Mouse (Mus musculus) midbrain, embryonic 15.5 days (tissue): ENCODE measurements around the gene Sec24b. TPM values are rescaled to one million over a fixed set of nuclear protein-coding genes. Genes with fewer than 3 reads are reported as not detected.

Source experiments
- ATAC-seq: fragments of 200-750 bp; cut with Nextera tagmentation; replicated peaks from 2 replicates; pipeline ENCODE4 v1.8.0; 2017; ENCODE audit warnings: moderate TSS enrichment
- H3K27ac ChIP-seq: fragments of 300-500 bp; sonication (generic); 2 replicates; pipeline ENCODE4 v1.5.1; 2015; ENCODE audit warnings: mild to moderate bottlenecking, inconsistent platforms
- H3K27me3 ChIP-seq: fragments of 300-500 bp; sonication (generic); replicated peaks from 2 replicates; pipeline ENCODE4 v1.6.1; 2015; ENCODE audit warnings: inconsistent platforms
- H3K36me3 ChIP-seq: fragments of 300-500 bp; sonication (generic); replicated peaks from 2 replicates; pipeline ENCODE4 v1.6.1; 2015; ENCODE audit warnings: inconsistent platforms
- H3K4me1 ChIP-seq: fragments of 300-500 bp; sonication (generic); 2 replicates; pipeline ENCODE4 v1.6.1; 2015; ENCODE audit warnings: inconsistent platforms
- H3K4me2 ChIP-seq: fragments of 300-500 bp; sonication (generic); 2 replicates; pipeline ENCODE4 v1.6.1; 2015; ENCODE audit warnings: inconsistent platforms, mild to moderate bottlenecking, moderate library complexity
- H3K4me3 ChIP-seq: fragments of 300-500 bp; sonication (generic); 2 replicates; pipeline ENCODE4 v1.5.1; 2015; ENCODE audit warnings: mild to moderate bottlenecking, inconsistent platforms
- H3K9ac ChIP-seq: fragments of 300-500 bp; sonication (generic); 2 replicates; pipeline ENCODE4 v1.6.1; 2015; ENCODE audit warnings: mild to moderate bottlenecking, inconsistent platforms
- H3K9me3 ChIP-seq: fragments of 300-500 bp; sonication (generic); 2 replicates; pipeline ENCODE4 v1.6.1; 2016; ENCODE audit warnings: inconsistent platforms
- WGBS: fragments of 180-500 bp; shearing (Covaris S2); methylation state at CpG from one replicate; pipeline ENCODE4 v1.1.7; 2015; ENCODE audit warnings: mixed read lengths; 5-methylcytosine and 5-hydroxymethylcytosine counted together
- polyA plus RNA-seq: library from polyadenylated mRNA; unstranded; fragments of >200 nt; fragmentation: Nextera tagmentation; extraction: Ambion mirVana; gene quantifications from 2 replicates; pipeline ENCODE4 v1.2.1, GENCODE M21; 2015

Gene Sec24b
- polyA plus RNA-seq = 34.7 and 34.9 TPM in 2 replicates

- H3K9ac ChIP-seq = peak within 1 kb of the TSS; percentile 91
- no peaks in the 10 kb centered on the region for H3K36me3 ChIP-seq
- H3K4me2 ChIP-seq = peak within 1 kb of the TSS; percentile 88
- 9% methylated on average over 12 of the region's 12 CpGs for WGBS
- peak; percentile 20; the same call in 1 of the 2 replicates for ATAC-seq
- peaks cover 39% of the 10 kb centered on the region for H3K4me1 ChIP-seq
- no peaks in the 10 kb centered on the region for H3K9me3 ChIP-seq
- H3K27ac ChIP-seq = peak within 1 kb of the TSS; percentile 96
- peak within 1 kb of the TSS; percentile 96 for H3K4me3 ChIP-seq
- H3K27me3 ChIP-seq = no peaks in the 10 kb centered on the region
Measured at GRCm38 (mm10) chr3:130061281-130061680, at the start of gene Sec24b. TSS of gene Sec24b (minus strand) at chr3:130061553.

- no peaks in the 10 kb centered on the region for H3K36me3 ChIP-seq
- H3K9me3 ChIP-seq = no peaks in the 10 kb centered on the region
- ATAC-seq = no peak
- H3K4me3 ChIP-seq = no peak overlapping the region
- H3K4me1 ChIP-seq = no peaks in the 10 kb centered on the region
- no peak overlapping the region for H3K9ac ChIP-seq
- no peak overlapping the region for H3K4me2 ChIP-seq
- no peak overlapping the region for H3K27ac ChIP-seq
- no peaks in the 10 kb centered on the region for H3K27me3 ChIP-seq
- WGBS = 92% methylated on average over 9 of the region's 9 CpGs
Measured at GRCm38 (mm10) chr3:130104471-130104870, 43.1 kb upstream of the Sec24b start.

GRCm38 (mm10) chr3:130103486-130103885, 42.1 kb upstream of the Sec24b start:
- Histone ChIP-seq H3K4me3 (no peak overlapping the region), H3K9ac (no peak overlapping the region), H3K4me2 (no peak overlapping the region), H3K4me1 (no peaks in the 10 kb centered on the region), H3K27ac (no peak overlapping the region), H3K36me3 (no peaks in the 10 kb centered on the region), H3K9me3 (no peaks in the 10 kb centered on the region), H3K27me3 (no peaks in the 10 kb centered on the region)
- WGBS = 75% methylated on average over 8 of the region's 8 CpGs
- no peak for ATAC-seq

GRCm38 (mm10) chr3:130095160-130095781, 33.9 kb upstream of the Sec24b start:
- Histone ChIP-seq H3K4me1 (no peaks in the 10 kb centered on the region), H3K4me3 (no peak overlapping the region), H3K4me2 (no peak overlapping the region), H3K36me3 (no peaks in the 10 kb centered on the region), H3K27me3 (no peaks in the 10 kb centered on the region), H3K27ac (no peak overlapping the region), H3K9ac (no peak overlapping the region), H3K9me3 (no peaks in the 10 kb centered on the region)
- peak; percentile 73 for ATAC-seq
- 36% methylated on average over 5 of the region's 5 CpGs for WGBS

- Histone ChIP-seq H3K9me3 (no peaks in the 10 kb centered on the region), H3K4me2 (no peak overlapping the region), H3K36me3 (no peaks in the 10 kb centered on the region), H3K4me1 (no peaks in the 10 kb centered on the region), H3K27ac (no peak overlapping the region), H3K4me3 (no peak overlapping the region), H3K9ac (no peak overlapping the region), H3K27me3 (no peaks in the 10 kb centered on the region)
- WGBS = 42% methylated on average over 5 of the region's 5 CpGs
- no peak for ATAC-seq
Measured at GRCm38 (mm10) chr3:130094125-130094704, 32.9 kb upstream of the Sec24b start.

- Histone ChIP-seq H3K27me3 (no peaks in the 10 kb centered on the region), H3K9ac (no peak overlapping the region), H3K4me3 (no peak overlapping the region), H3K4me2 (no peak overlapping the region), H3K4me1 (no peaks in the 10 kb centered on the region), H3K27ac (no peak overlapping the region), H3K36me3 (no peaks in the 10 kb centered on the region), H3K9me3 (no peaks in the 10 kb centered on the region)
- no peak for ATAC-seq
- WGBS = 69% methylated on average over 9 of the region's 9 CpGs
Measured at GRCm38 (mm10) chr3:130090460-130090859, 29.1 kb upstream of the Sec24b start.

GRCm38 (mm10) chr3:130088654-130089053, 27.3 kb upstream of the Sec24b start:
- H3K27ac ChIP-seq = no peak overlapping the region
- no peaks in the 10 kb centered on the region for H3K36me3 ChIP-seq
- no peaks in the 10 kb centered on the region for H3K4me1 ChIP-seq
- no peaks in the 10 kb centered on the region for H3K9me3 ChIP-seq
- H3K27me3 ChIP-seq = no peaks in the 10 kb centered on the region
- 95% methylated on average over 9 of the region's 9 CpGs for WGBS
- H3K9ac ChIP-seq = no peak overlapping the region
- H3K4me3 ChIP-seq = no peak overlapping the region
- H3K4me2 ChIP-seq = no peak overlapping the region
- no peak for ATAC-seq

- WGBS = 82% methylated on average over 9 of the region's 9 CpGs
- no peaks in the 10 kb centered on the region for H3K36me3 ChIP-seq
- no peak overlapping the region for H3K27ac ChIP-seq
- no peaks in the 10 kb centered on the region for H3K4me1 ChIP-seq
- no peak overlapping the region for H3K4me3 ChIP-seq
- ATAC-seq = no peak
- H3K9ac ChIP-seq = no peak overlapping the region
- H3K4me2 ChIP-seq = no peak overlapping the region
- H3K27me3 ChIP-seq = no peaks in the 10 kb centered on the region
- H3K9me3 ChIP-seq = no peaks in the 10 kb centered on the region
Measured at GRCm38 (mm10) chr3:130087466-130087865, 26.1 kb upstream of the Sec24b start.

GRCm38 (mm10) chr3:130086372-130087080, 25.2 kb upstream of the Sec24b start:
- ATAC-seq = no peak

GRCm38 (mm10) chr3:130083312-130083711, 22.0 kb upstream of the Sec24b start:
- WGBS = 67% methylated on average over 2 of the region's 2 CpGs
- Histone ChIP-seq H3K4me3 (no peak overlapping the region), H3K9me3 (no peaks in the 10 kb centered on the region), H3K4me1 (no peaks in the 10 kb centered on the region), H3K9ac (no peak overlapping the region), H3K36me3 (no peaks in the 10 kb centered on the region), H3K4me2 (no peak overlapping the region), H3K27me3 (no peaks in the 10 kb centered on the region), H3K27ac (no peak overlapping the region)
- ATAC-seq = no peak

More at GRCm38 (mm10) chr3:130086372-130087080, 25.2 kb upstream of the Sec24b start:
- no peaks in the 10 kb centered on the region for H3K4me1 ChIP-seq
- no peaks in the 10 kb centered on the region for H3K27me3 ChIP-seq
- no peaks in the 10 kb centered on the region for H3K36me3 ChIP-seq
- no peak overlapping the region for H3K4me2 ChIP-seq
- H3K4me3 ChIP-seq = no peak overlapping the region
- H3K9ac ChIP-seq = no peak overlapping the region
- no peaks in the 10 kb centered on the region for H3K9me3 ChIP-seq
- no peak overlapping the region for H3K27ac ChIP-seq
- WGBS = 86% methylated on average over 13 of the region's 13 CpGs

- Histone ChIP-seq H3K27me3 (no peaks in the 10 kb centered on the region), H3K4me2 (no peak overlapping the region), H3K9me3 (no peaks in the 10 kb centered on the region), H3K9ac (no peak overlapping the region), H3K27ac (no peak overlapping the region), H3K4me3 (no peak overlapping the region), H3K36me3 (no peaks in the 10 kb centered on the region), H3K4me1 (no peaks in the 10 kb centered on the region)
- WGBS = 85% methylated on average over 6 of the region's 6 CpGs
- no peak for ATAC-seq
Measured at GRCm38 (mm10) chr3:130080666-130081065, 19.3 kb upstream of the Sec24b start.

- Histone ChIP-seq H3K4me2 (no peak overlapping the region), H3K4me1 (no peaks in the 10 kb centered on the region), H3K9me3 (no peaks in the 10 kb centered on the region), H3K9ac (no peak overlapping the region), H3K4me3 (no peak overlapping the region), H3K27ac (no peak overlapping the region), H3K27me3 (no peaks in the 10 kb centered on the region), H3K36me3 (no peaks in the 10 kb centered on the region)
- no peak for ATAC-seq
- 5% methylated on average over 1 of the region's 1 CpGs for WGBS
Measured at GRCm38 (mm10) chr3:130079794-130080193, 18.4 kb upstream of the Sec24b start.
